Mouse (Mus musculus): Measurements from ENCODE around the gene Col6a4. TPM values are rescaled to one million over a fixed set of nuclear protein-coding genes. Genes with fewer than 3 reads are reported as not detected.

Gene Col6a4
- polyA plus RNA-seq (2017; shearing (Covaris generic)) = 0.34 TPM

DNA sequence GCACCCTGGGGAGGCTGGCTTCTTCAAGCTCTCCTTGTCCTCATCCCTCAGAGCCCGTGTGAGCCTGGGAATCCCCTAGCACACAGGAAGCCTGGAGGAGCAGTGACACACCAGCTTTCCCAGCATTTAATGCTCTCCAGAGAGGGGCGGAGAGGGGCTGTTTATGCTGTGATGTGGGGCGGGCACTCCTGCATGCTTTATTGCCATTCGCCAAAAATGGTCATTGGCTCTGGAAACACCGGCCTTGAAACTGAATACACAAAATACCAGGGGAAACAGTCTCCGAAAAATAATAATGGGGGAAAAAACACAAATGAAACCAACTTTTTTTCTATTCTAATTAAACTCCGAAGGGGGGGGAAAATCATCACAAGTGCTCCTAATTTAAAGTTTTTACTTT lies at the start of gene Col6a4:
TSS of gene Col6a4 (minus strand) at position 101 of the 400 bp plus-strand sequence.

DNA sequence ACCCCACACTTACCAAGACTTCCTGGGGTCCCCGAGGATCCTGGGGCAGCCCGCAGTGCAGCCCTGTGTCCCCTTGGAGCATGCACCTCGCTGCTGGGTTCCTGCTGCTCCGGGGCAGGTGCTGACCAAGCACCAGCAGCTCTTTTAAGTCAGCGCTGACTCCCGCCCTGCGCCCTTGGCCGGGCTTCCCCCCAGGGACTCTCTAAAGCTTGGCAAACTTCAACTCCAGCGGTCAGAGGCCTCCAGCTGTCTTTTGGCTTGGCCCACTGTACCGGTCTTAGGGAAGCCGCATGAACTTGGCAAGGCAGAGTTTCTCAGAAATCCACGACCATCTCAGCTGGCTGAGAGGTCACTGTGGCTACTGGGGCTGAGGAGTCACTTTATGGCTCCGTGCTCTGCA lies 136.1 kb downstream of the Col6a4 start, which contains the start of gene Col6a5:
TSS of gene Col6a5 (minus strand) at position 111 of the 400 bp plus-strand sequence.

Other genes starting within 250 kb of the Col6a4 start
- gene Col6a5, start 136.1 kb downstream of the Col6a4 start, polyA plus RNA-seq (2017; shearing (Covaris generic)) = 0.02 TPM
- 8.1 TPM for gene Glyctk, start 61.4 kb upstream of the Col6a4 start, polyA plus RNA-seq (2017; shearing (Covaris generic))
- gene Wdr82, start 74.1 kb upstream of the Col6a4 start, polyA plus RNA-seq (2017; shearing (Covaris generic)) = 118 TPM
- gene Ppm1m, start 103.0 kb upstream of the Col6a4 start, polyA plus RNA-seq (2017; shearing (Covaris generic)) = 114 TPM
- 317 TPM for gene Twf2, start 106.3 kb upstream of the Col6a4 start, polyA plus RNA-seq (2017; shearing (Covaris generic))
- not detected for gene Tlr9, start 125.8 kb upstream of the Col6a4 start, polyA plus RNA-seq (2017; shearing (Covaris generic))
- 48.2 TPM for gene Alas1, start 151.9 kb upstream of the Col6a4 start, polyA plus RNA-seq (2017; shearing (Covaris generic))
- gene Poc1a, start 184.3 kb upstream of the Col6a4 start, polyA plus RNA-seq (2017; shearing (Covaris generic)) = 4.1 TPM

All from CD4-positive, CD25-positive, alpha-beta regulatory T cell (primary cell).